Mouse (Mus musculus) inflammation-experienced regulatory T-cells, adult 16 weeks (primary cell): ENCODE data around the gene Teddm1a. TPM values are rescaled to one million over a fixed set of nuclear protein-coding genes. Genes with fewer than 3 reads are reported as not detected.

ENCODE experiments used
- polyA plus RNA-seq: library from polyadenylated mRNA; unstranded; fragments of 100-300 nt; shearing (Covaris generic); gene quantifications from one replicate; pipeline ENCODE4 v1.2.1, GENCODE M21; 2017

Gene Teddm1a
- polyA plus RNA-seq, result not detected

DNA sequence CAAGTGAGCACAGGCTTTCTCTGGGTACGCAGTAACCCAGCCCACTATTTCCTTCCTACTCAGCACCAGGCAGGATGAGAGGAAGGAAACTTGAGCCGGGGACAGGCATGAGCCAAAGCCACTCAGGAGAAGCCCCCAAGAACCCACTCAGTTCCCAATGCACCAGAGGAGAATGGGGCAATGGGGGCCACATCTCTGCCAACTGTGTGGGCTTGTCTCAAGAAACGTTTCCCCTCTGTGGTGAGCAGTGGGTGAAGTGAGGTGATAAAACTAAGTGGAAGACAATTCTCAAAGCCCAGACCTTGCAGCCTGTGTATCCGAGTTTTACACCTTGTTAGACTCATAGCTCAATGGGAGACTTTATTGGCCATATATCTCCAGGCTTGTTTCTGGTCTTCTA is at the start of gene Teddm1a:
TSS of gene Teddm1a (plus strand) at position 301 of the 400 bp plus-strand sequence.

DNA sequence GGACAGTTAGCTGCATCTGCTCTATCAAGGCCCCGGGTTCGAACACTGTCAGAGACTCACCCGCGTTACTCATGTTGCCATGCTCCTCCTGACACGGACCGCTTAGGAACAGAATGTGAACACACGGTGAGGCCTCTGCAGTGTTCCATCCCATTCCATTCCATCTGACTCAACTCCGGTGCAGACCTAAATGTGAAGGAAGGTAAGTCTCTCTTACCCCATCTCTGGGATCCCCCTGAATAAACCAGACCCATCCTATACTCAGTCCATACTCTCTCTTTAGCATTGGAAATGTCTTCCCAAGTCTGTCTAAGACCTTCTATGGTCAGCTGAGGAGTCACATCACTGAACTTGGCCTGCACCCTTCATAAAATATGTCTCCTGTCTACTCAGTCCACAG is 47.5 kb upstream of the Teddm1a start, which contains the start of gene Rgsl1:
TSS of gene Rgsl1 (minus strand) at position 101 of the 400 bp plus-strand sequence.

DNA sequence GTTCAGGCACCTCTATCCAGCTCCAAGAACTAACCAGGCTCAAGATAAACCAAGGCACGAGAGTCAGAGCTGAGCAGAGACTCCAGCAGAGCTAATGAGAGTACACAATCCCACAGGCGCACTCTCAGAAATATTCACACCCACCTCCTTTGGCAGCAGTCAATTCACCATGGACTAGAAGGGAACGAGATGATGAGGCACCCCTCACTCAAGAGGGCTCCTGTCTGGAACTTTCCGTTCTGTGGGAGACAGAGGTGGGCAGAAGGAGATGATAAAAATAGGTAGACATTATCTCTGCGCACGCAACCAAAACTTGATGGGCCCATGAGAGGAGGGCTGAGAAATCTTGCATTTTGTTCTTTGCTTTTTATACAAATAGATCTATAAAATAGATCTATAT is 17.5 kb upstream of the Teddm1a start, which contains the start of gene Teddm1b:
TSS of gene Teddm1b (plus strand) at position 301 of the 400 bp plus-strand sequence.

DNA sequence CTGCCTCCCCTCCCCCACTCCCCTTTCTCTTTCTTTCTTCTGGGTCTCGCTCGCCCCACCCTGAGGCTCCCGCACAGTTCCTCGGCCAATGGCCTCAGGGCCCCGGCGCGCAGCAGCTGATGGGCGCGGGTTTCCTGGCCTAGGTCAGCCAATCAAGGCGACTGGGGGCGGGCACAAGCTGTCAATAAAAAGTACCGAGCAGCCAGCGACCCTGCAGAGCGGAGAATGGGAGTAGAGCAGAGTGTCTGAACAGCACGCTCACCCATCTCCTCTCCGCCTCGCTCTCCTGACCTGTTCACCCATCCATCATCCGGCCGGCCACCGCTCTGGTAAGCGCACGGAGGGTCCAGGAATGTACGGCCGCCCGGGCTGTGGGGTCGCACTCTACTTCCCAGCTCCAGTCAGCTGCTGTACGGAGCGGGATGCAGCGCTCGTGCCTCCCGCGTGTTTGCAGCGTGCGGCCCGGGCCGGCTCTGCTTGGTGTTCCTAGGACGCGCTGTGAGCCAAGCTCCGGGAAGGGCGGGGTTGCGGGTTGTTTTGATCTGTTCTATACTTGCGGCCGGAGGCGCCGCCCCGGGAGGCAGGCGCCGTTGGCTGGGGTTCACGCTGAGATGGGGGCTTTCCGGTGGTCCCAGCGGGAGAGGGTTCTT is 8.3 kb downstream of the Teddm1a start, which contains the start of the genes Glul and Teddm2:
TSS of gene Glul (plus strand) at position 214 of the 650 bp plus-strand sequence.
TSS of gene Teddm2 (minus strand) at position 498 of the 650 bp plus-strand sequence.

Other genes starting within 250 kb of the Teddm1a start
- gene Rgs8, start 238.7 kb upstream of the Teddm1a start, polyA plus RNA-seq, result 0.44 TPM
- 56.9 TPM for gene Rgs16, start 151.4 kb upstream of the Teddm1a start, polyA plus RNA-seq
- 41.2 TPM for gene Rnasel, start 142.3 kb upstream of the Teddm1a start, polyA plus RNA-seq
- not detected for gene Rgsl1, start 47.6 kb upstream of the Teddm1a start, polyA plus RNA-seq
- gene Teddm1b, start 17.4 kb upstream of the Teddm1a start, polyA plus RNA-seq, result not detected
- 28.8 TPM for gene Glul, start 8.2 kb downstream of the Teddm1a start, polyA plus RNA-seq
- gene Teddm2, start 8.5 kb downstream of the Teddm1a start, polyA plus RNA-seq, result 0.28 TPM